Mouse (Mus musculus): ENCODE data around the gene Exoc4.

- no peak for TF ChIP-seq POLR2A (IDR thresholded peaks at IDR 0.05; ENCODE audit: low read depth, low read length)
- TF ChIP-seq CTCF (conservative IDR thresholded peaks at IDR 0.05; ENCODE audit: insufficient read depth, insufficient read length, low read depth, low read length), result no peak
Observed at GRCm38 (mm10) chr6:33425007-33425406, 176.1 kb downstream of the Exoc4 start.

All from kidney, adult 2 months (tissue).